Mouse (Mus musculus): ENCODE measurements at regions not wholly inside any gene's neighbourhood (a gene's known extent, or its start where the extent isn't known, plus 50 kb on each side); places are given as distances from the start of the nearest gene placed in this dataset.

GRCm38 (mm10) chr17:47233003-47233678 lies 135.5 kb upstream of the Mrps10 start:
- intact Hi-C loops (cut with DNase I), result loop anchor here (5.0 kb wide), 1 partner anchor 116 kb away; no protein-coding TSS in a partner anchor
- DNase-seq, result no peak

DNA sequence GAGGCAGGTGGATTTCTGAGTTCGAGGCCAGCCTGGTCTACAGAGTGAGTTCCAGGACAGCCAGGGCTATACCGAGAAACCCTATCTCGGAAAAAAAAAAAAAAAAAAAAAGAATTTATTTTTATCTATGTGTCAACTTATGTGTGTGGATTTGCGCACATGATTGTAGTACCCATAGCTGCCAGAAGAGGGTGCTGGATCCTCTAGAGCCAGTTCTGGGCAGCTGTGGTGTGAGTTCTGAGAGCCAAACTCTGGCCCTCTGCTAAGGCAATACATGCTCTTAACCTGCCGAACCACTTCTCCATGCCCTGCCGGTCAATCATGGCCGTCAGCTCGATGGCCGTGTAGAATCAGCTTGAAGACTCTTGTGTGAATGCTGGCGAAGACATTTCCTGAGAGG lies 138.0 kb upstream of the Mrps10 start:
- no peak for DNase-seq
- intact Hi-C loops (cut with DNase I), result loop anchor here (5.0 kb wide), 1 partner anchor 113 kb away; no protein-coding TSS in a partner anchor

DNA sequence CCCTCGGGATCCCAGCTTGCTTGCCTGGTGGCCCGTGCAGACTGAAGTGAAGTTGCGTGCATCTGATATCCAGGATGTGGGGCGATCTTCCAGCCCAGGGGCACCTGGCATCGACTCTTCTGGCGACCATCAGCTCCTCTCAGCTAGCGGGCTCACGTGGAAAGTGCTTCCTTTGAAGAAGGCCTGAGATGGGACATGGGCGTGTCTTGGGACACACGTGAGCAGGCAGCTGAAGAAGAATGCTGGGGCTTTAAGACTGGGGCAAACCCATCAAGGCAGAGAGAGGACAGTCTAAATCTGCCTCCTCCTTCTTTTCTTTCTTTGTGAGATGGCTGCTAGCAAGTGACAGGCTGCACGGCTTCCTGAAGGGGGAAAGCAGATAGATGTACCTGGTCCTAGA lies 142.3 kb upstream of the Mrps10 start:
- no peak for DNase-seq
- intact Hi-C loops (cut with DNase I), result loop anchor here (5.0 kb wide), 1 partner anchor 71 kb away; no protein-coding TSS in a partner anchor

- peak; percentile 31 to 40 for DNase-seq
- intact Hi-C loops (cut with DNase I), result loop anchor here (5.0 kb wide), 1 partner anchor 72 kb away; no protein-coding TSS in a partner anchor
Measured at GRCm38 (mm10) chr17:47225306-47226269, 143.1 kb upstream of the Mrps10 start.

DNA sequence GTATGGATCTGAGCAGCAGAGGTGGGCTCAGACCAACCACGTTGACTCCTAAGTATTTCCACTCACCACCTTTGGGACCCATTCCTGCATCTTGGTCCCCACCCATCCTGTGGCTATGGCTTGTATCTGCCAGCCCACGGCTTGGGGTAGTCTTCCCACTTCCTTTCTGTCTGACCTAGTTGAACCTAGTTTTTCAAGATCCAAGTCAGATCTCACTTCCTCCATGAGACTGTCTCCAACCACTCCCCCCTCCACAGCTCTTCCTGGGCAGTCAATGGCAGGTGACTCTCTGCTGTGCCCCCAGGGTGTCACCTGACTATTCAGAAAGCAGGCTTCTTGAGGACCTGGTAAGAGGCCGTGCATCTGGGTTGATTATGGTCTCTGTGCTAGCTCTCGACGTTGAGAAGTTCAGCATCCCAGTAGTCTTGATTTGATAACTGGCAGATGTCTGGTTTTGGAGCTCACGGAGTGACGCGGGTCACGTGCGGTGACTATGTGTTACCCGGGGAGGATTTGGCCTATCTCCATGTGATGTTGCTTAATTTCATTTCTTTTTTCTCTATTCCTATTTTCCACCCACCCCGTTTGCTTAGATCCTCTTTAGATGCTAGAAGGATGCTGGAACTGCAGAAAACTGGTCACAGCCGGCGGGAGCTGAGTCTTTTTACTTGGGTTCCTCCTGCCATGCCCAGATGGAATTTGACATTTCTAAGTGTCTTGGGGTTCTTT lies 147.5 kb upstream of the Mrps10 start:
- peak in 1 of 2 experiments; percentile 22 for DNase-seq
- intact Hi-C loops (cut with DNase I), result no loop called here

DNA sequence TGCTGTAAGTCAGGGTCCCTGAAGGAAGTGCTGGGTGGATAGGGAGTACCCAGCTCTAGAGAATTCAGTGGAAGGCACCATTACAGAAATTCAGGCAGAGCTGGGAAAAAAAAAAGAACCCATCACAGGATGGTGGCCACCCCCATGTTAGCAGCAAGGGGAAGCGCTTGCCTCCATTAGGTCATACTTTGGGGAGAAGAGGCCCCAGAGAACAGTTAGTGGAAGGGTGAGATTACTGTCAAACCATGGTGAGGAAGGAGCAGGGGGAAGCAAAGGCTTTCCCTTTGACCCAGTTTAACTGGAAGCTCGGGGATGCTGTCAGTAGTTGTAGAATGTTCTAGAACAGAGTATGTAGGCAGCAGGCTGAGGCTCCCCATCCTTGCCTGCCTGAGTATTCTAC lies 148.8 kb upstream of the Mrps10 start:
- intact Hi-C loops (cut with DNase I), result no loop called here
- DNase-seq, result no peak

DNA sequence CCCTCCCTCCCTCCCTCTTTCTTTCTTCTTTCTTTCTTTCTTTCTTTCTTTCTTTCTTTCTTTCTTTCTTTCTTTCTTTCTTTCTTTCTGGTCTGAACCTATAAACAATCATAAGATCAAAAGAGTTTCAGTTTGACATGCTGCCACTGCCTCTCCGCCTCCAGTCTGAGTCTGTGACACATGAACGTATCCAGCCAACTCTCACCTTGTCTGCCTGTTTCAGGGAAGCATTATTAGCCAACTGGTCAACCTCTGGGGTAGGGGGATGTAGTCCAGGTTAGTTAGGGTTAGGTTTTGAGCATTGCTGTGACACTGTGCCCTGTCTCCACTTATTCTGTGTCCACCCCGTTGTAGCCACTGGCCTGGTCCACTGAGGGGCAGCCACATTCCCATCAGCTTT lies 152.2 kb upstream of the Mrps10 start:
- no peak for DNase-seq
- intact Hi-C loops (cut with DNase I), result no loop called here

DNA sequence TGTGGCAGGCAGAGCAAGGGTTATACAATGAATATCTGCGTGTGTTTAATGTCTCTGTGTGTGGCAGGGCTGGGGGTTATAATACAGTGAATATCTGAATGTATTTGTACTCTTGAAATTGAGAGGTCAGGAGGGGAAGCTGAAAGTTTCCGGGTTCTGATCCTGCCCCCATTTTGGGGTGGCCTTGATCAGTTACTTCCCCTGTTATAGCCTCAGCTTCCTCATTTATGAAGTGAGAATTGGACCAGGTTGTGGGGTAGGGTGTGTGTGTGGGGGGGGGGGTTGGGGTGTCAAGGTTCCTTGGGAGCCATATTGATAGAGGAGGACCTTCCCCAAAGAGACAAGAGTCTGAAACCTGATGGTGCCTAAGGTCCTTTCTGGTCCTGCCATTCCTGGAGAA lies 152.8 kb upstream of the Mrps10 start:
- DNase-seq, result no peak
- intact Hi-C loops (cut with DNase I), result no loop called here

GRCm38 (mm10) chr17:47214111-47214510 lies 154.6 kb upstream of the Mrps10 start:
- intact Hi-C loops (cut with DNase I), result no loop called here
- DNase-seq, result no peak

DNA sequence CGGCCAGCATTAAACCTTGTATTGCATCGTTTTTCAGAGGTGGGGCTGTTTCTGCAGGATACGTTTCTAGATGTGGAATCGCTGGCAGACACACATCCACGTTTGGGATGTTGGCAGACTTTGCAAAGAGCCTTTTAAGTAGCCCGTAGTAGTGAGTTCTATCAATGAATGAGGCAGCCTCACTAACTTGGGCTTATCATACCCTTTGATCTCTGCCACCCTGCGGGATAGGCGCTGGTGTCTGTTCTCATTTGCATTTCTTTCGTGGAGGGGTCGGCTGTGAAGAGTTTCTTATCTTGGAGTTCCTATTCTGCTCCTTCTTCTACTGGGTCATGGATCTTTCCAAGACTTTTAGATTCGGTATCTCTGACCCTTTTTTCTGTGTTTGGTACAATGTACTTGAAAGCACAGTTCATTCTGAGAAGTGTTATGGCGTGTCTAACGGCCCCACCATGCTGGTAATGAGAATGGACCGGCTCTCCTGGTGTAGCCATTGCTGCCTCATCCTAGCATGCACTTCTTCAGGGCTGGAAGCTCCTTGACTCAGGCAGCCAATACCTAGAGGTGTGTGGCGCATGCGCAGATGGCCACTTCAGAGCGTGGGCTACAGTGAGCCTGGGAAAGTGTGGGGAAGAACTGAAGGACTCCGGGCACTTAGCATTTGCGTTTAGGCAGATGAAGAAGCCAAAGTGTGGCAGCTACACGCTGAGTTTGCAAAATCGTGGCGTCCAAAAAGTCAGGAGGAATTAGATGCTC lies 158.1 kb upstream of the Mrps10 start:
- intact Hi-C loops (cut with DNase I), result no loop called here
- no peak for DNase-seq

- intact Hi-C loops (cut with DNase I), result no loop called here
- no peak for DNase-seq
Measured at GRCm38 (mm10) chr17:47208886-47209585, 159.7 kb upstream of the Mrps10 start.

- intact Hi-C loops (cut with DNase I), result no loop called here
- DNase-seq, result no peak
Measured at GRCm38 (mm10) chr17:47207471-47207870, 161.2 kb upstream of the Mrps10 start.

- intact Hi-C loops (cut with DNase I), result no loop called here
- DNase-seq, result no peak
Measured at GRCm38 (mm10) chr17:47204470-47205162, 164.1 kb upstream of the Mrps10 start.

DNA sequence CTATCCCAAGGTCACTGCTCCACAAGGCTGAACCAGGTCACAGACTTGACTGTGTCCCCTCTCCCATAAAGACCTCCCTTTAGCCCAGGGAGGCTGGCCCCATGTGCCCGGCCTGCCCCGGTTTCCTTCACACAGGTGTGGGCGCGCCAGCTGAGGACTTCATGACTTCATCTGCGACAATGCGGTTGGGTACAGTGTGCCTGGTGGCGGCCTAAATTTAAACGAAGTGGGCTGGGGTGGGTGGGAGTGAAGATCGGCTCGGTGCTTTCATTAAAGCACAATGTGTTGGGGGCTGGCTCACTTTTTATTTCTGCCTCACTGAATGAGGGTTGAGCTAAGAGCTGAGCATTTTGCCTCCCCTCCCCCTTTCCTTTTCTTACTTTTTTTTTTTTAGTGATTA lies 169.5 kb upstream of the Mrps10 start:
- no peak for DNase-seq
- intact Hi-C loops (cut with DNase I), result no loop called here

GRCm38 (mm10) chr17:47197957-47198356 lies 170.7 kb upstream of the Mrps10 start:
- no peak for DNase-seq
- intact Hi-C loops (cut with DNase I), result no loop called here

DNA sequence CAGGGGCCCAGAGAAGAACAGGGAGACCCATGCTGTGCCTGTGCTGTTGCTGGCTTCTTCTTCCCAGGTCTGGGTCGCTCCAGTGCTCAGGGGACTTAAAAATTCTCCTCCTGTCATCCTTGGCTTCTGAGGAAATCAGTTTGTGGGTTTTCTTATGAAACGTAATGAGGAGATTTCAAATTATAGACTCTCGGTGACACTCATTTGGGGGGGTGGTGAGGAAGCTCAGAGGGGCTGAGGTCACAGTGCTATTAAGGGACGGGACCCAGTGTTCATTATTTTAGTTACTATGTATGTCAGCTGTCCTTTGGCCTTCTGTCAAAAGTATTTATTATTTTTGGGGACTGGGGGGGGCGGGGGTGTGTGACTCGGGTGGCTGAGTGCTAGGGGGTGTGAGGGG lies 171.7 kb upstream of the Mrps10 start:
- DNase-seq, result no peak
- intact Hi-C loops (cut with DNase I), result no loop called here

DNA sequence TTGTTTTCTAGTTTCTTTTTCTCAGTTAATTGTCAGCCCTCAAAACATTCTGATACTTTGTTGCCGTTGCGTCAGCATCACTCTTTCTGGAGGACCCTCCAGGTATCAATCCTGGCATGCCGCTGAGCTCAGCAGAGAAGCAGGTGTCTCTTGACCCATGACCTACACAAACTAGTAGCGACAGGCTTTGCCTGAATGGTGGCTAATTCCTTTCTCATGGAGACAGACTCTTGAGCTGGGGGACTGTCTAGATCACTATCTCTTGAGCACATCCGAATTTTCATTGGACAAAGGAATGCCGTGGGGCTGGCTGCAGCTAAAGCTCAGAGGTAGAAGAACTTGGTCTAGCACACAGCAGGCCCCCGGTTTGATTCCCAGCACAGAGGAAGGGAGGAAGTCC lies 172.7 kb upstream of the Mrps10 start:
- intact Hi-C loops (cut with DNase I), result no loop called here
- DNase-seq, result no peak

- intact Hi-C loops (cut with DNase I), result no loop called here
- DNase-seq, result no peak
Measured at GRCm38 (mm10) chr17:47194463-47195012, 174.1 kb upstream of the Mrps10 start.

DNA sequence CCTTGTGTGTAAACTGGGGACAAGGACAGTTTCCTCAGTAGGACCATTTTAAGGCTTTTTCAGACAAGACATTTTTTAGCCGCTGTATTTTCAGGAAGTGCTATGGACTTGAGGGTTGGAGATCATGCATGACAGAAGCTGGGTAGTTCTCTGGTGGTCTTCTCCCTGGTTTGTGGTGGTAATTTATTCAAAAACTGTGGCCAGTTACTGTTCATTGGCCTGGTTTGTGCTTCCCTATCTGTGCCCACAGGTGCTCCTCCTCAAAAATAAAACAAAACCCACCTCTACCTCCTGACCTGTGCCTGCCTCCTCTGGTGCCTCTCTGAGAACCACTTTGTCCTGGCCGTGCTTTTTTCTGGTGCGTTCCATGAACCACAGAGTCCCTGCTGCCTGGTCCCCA lies 177.3 kb upstream of the Mrps10 start:
- intact Hi-C loops (cut with DNase I), result no loop called here
- no peak for DNase-seq
